Mouse (Mus musculus) liver, embryonic 14.5 days (tissue): Measurements from ENCODE around the gene Eml5. TPM values are rescaled to one million over a fixed set of nuclear protein-coding genes. Genes with fewer than 3 reads are reported as not detected.

ENCODE experiments used
- ATAC-seq: fragments of 200-750 bp; cut with Nextera tagmentation; 2 replicates; pipeline ENCODE4 v1.8.0; 2017; ENCODE audit warnings: moderate number of reproducible peaks, mild to moderate bottlenecking, moderate library complexity; ENCODE audit not compliant: insufficient read depth
- DNase-seq, 3 experiments: peaks; one replicate each; pipeline ENCODE4 v3.0.0-alpha.2; 2012 to 2013; ENCODE audit warnings: low read depth in 3 of 3, low spot score in 3 of 3
- H3K27ac ChIP-seq: fragments of 300-500 bp; sonication (generic); 2 replicates; pipeline ENCODE4 v1.5.1; 2014; ENCODE audit warnings: moderate library complexity, mild to moderate bottlenecking, control low read depth, inconsistent platforms
- H3K27me3 ChIP-seq: fragments of 300-500 bp; sonication (generic); 2 replicates; pipeline ENCODE4 v1.6.1; 2014; ENCODE audit warnings: mild to moderate bottlenecking, low read length, moderate library complexity; ENCODE audit not compliant: control insufficient read depth, insufficient read depth
- H3K36me3 ChIP-seq: fragments of 300-500 bp; sonication (generic); replicated peaks from 2 replicates; pipeline ENCODE4 v1.6.1; 2014; ENCODE audit warnings: low read depth; ENCODE audit not compliant: control insufficient read depth, insufficient read depth
- H3K4me1 ChIP-seq, 2 experiments: fragments of 200-500 bp in 1 of 2; fragments of 300-500 bp in 1 of 2; sonication (generic) in 1 of 2; replicated peaks; 2 replicates each; pipeline ENCODE4 v1.6.1; 2012 to 2014; ENCODE audit warnings: antibody characterized with exemption in 1 of 2, inconsistent platforms in 1 of 2, low read length in 1 of 2; ENCODE audit not compliant: control insufficient read depth in 2 of 2, insufficient read depth in 2 of 2
- H3K4me2 ChIP-seq: fragments of 300-500 bp; sonication (generic); 2 replicates; pipeline ENCODE4 v1.6.1; 2014; ENCODE audit warnings: low read depth, mild to moderate bottlenecking, control low read depth, moderate library complexity
- H3K4me3 ChIP-seq, 2 experiments: fragments of 200-500 bp in 1 of 2; fragments of 300-500 bp in 1 of 2; sonication (generic) in 1 of 2; 2 replicates each; pipeline ENCODE4 v1.5.1; 2012 to 2014; ENCODE audit warnings: low read depth in 2 of 2, low read length in 2 of 2, mild to moderate bottlenecking in 2 of 2, control low read depth in 1 of 2, inconsistent platforms in 1 of 2, moderate library complexity in 1 of 2; ENCODE audit not compliant: insufficient read depth in 1 of 2
- H3K9ac ChIP-seq: fragments of 300-500 bp; sonication (generic); replicated peaks from 2 replicates; pipeline ENCODE4 v1.6.1; 2014; ENCODE audit warnings: mild to moderate bottlenecking, control low read depth, moderate library complexity
- H3K9me3 ChIP-seq: fragments of 300-500 bp; sonication (generic); 2 replicates; pipeline ENCODE4 v1.6.1; 2016; ENCODE audit warnings: low read length, mixed read lengths; ENCODE audit not compliant: control insufficient read depth
- CTCF ChIP-seq: IDR thresholded peaks from 2 replicates; pipeline ENCODE4 v1.5.1; 2016; ENCODE audit warnings: antibody characterized with exemption, low read depth, control low read depth
- EP300 ChIP-seq: IDR thresholded peaks from 2 replicates; pipeline ENCODE4 v1.6.1; 2016; ENCODE audit warnings: antibody characterized with exemption, low read depth
- WGBS: fragments of 180-500 bp; shearing (Covaris S2); extraction: QIAGEN DNeasy Blood & Tissue Kit; methylation state at CpG from one replicate; pipeline ENCODE4 v1.1.7; 2014; ENCODE audit not compliant: insufficient replicate concordance; 5-methylcytosine and 5-hydroxymethylcytosine counted together
- polyA plus RNA-seq, 2 experiments: library from polyadenylated mRNA; depleted of rRNA in 1 of 2; stranded (reverse) in 1 of 2; unstranded in 1 of 2; fragments of >200 nt; fragmentation: Nextera tagmentation in 1 of 2; extraction: Ambion mirVana in 1 of 2; gene quantifications; 2 replicates each; pipeline versions ENCODE4 v1.2.1 to v1.2.3; 2012 to 2014

Gene Eml5
- polyA plus RNA-seq, 2 experiments, result 0.22 to 1.1 TPM

DNA sequence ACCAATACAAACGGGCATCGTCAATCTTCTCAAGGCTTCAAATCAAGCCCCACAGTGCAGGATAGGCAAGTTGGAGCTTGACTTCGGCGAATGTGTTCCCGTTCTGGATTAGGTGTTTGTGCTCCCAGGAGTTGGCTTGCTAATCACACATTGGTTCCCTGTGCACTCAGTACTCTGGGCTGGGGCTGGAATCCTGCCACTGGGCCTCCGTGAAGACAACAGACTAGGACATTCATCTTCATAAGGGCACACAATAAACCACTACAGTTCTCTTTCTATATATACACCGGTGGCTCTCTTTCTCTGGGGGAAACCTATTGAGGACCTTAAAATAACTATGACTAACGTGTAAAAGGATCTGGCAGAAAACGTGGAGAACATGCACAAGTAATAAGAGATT is 8.8 kb upstream of the Eml5 start:
- Histone ChIP-seq H3K4me1 (no peaks in the 10 kb centered on the region), H3K36me3 (no peaks in the 10 kb centered on the region), H3K9ac (no peak overlapping the region), H3K27me3 (no peaks in the 10 kb centered on the region), H3K4me3 (no peak overlapping the region), H3K4me2 (no peak overlapping the region), H3K9me3 (no peaks in the 10 kb centered on the region), H3K27ac (no peak overlapping the region)
- ATAC-seq (no peak), DNase-seq (no peak)
- 55% methylated on average over 9 of the region's 9 CpGs for WGBS
- TF ChIP-seq EP300 (no peak), CTCF (no peak)

DNA sequence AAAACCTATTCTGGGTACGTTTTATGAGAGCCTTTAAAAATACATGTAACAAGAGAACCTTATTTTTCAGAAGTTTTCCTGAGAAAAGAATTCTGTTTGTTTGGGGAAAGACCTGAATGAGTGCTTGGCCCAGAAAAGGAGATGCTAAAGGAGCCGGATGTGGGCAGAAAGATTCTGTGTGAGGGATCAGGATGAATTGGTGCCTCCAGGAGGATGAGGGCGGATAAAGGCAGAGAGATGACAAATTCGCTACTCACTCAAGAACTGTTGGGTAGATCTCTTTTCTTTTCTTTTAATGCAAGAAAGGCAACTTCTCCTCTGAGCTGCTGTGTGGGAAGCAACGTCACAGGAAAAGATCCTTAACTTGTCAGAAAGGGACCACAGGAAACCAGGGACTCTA is 4.2 kb upstream of the Eml5 start:
- Histone ChIP-seq H3K4me2 (no peak overlapping the region), H3K27me3 (peaks cover 8% of the 10 kb centered on the region), H3K9me3 (no peaks in the 10 kb centered on the region), H3K4me3 (no peak overlapping the region), H3K4me1 (no peaks in the 10 kb centered on the region), H3K36me3 (no peaks in the 10 kb centered on the region), H3K27ac (no peak overlapping the region), H3K9ac (no peak overlapping the region)
- DNase-seq (no peak), ATAC-seq (no peak)
- WGBS, result 47% methylated on average over 5 of the region's 5 CpGs
- TF ChIP-seq CTCF (no peak), EP300 (no peak)

DNA sequence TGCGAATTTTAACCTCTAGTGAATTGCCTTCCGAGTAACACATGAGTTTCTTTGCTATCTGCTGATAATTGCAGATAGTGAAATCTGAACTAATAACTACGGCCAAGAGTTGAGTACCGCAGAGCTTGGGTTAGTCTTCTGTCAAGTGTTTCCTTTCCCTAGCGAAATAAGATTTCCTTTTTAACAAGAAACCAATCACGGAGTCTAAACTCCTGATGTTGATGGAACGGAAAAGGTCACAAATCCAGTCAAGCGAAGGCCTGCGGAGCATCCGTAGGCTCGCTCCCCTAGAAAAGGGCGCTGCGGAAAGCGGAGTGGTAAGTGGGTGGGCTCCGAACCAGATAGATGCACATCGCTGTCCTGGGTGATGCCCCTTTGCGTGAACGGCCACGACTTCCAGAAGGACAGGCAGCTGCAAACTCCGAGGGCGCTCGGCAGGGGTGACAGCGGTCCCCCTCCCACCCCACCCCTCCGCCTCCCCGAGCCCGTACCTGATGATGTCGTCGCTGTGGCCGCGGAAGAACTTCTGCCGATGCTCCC is 873 bp downstream of the Eml5 start:
- Histone ChIP-seq H3K4me2 (peak overlapping the region; percentile 84), H3K27ac (no peak overlapping the region), H3K9ac (no peak overlapping the region), H3K4me1 (no peaks in the 10 kb centered on the region), H3K4me3 (peak overlapping the region; percentile 53 to 71), H3K27me3 (peaks cover 22% of the 10 kb centered on the region), H3K36me3 (no peaks in the 10 kb centered on the region), H3K9me3 (no peaks in the 10 kb centered on the region)
- 3% methylated on average over 31 of the region's 31 CpGs for WGBS
- DNase-seq (no peak), ATAC-seq (no peak)
- TF ChIP-seq CTCF, result no peak
- no peak for TF ChIP-seq EP300

DNA sequence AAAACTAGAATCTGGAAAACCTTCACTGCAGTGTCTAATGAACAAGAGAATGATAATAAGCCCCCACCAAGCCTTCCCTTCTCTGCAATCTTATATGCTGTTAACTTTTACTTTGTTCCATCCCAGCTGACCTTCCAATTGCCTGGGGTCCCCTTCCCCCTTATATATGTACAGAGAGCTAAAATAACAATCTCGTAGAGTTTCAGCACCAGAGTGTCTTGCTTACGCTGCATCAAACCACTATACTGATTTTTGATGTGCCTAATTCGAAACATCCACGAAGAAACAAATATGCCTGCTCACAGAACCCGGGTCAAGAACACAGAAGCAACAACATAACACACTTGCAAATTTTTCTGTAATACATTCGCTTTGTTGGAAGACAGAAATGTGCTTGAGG is 1.6 kb downstream of the Eml5 start:
- H3K36me3 ChIP-seq, result no peaks in the 10 kb centered on the region
- H3K9me3 ChIP-seq, result no peaks in the 10 kb centered on the region
- 68% methylated on average over 6 of the region's 6 CpGs for WGBS
- DNase-seq, result no peak
- H3K9ac ChIP-seq, result no peak overlapping the region
- no peak overlapping the region for H3K4me2 ChIP-seq
- H3K4me3 ChIP-seq, result no peak overlapping the region
- H3K4me1 ChIP-seq, result no peaks in the 10 kb centered on the region
- no peak for TF ChIP-seq CTCF
- no peak for TF ChIP-seq EP300
- H3K27ac ChIP-seq, result no peak overlapping the region
- no peak for ATAC-seq
- peaks cover 22% of the 10 kb centered on the region for H3K27me3 ChIP-seq

DNA sequence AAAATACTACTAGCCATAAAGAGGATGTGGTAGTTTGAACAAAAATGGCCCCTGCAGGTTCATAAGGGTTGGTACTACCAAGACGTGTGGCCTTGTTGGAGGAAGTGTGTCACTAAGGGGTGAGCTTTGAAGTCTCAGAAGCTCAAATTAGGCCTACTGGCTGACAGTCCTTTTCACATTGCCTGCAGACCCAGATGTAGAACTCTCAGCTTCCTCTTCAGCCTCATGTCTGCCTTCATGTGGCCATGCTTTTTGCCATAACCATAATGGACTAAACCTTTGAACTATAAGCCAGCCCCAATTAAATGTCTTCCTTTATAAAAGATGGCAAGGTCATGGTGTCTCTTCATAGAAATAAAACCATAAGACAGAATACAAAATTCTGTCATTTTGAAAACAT is 4.5 kb downstream of the Eml5 start:
- DNase-seq, result no peak
- no peak overlapping the region for H3K27ac ChIP-seq
- TF ChIP-seq CTCF (no peak), EP300 (no peak)
- no peaks in the 10 kb centered on the region for H3K9me3 ChIP-seq
- no peaks in the 10 kb centered on the region for H3K4me1 ChIP-seq
- no peaks in the 10 kb centered on the region for H3K36me3 ChIP-seq
- no peak overlapping the region for H3K4me2 ChIP-seq
- H3K9ac ChIP-seq, result no peak overlapping the region
- ATAC-seq, result no peak
- no peak overlapping the region for H3K4me3 ChIP-seq
- WGBS, result 46% methylated on average over 1 of the region's 1 CpGs
- peaks cover 22% of the 10 kb centered on the region for H3K27me3 ChIP-seq
